Mouse (Mus musculus) G1E (cell line): Measurements from ENCODE around the gene Sh3rf1.

Experiments
- CTCF ChIP-seq: IDR thresholded peaks from 2 replicates; pipeline ENCODE4 v1.5.1; 2012; ENCODE audit warnings: low read depth, low read length, inconsistent platforms, mixed read lengths
- GATA1 ChIP-seq: IDR thresholded peaks from 2 replicates; pipeline ENCODE4 v1.6.1; 2012; ENCODE audit warnings: borderline replicate concordance, low read length, inconsistent platforms, mixed read lengths

DNA sequence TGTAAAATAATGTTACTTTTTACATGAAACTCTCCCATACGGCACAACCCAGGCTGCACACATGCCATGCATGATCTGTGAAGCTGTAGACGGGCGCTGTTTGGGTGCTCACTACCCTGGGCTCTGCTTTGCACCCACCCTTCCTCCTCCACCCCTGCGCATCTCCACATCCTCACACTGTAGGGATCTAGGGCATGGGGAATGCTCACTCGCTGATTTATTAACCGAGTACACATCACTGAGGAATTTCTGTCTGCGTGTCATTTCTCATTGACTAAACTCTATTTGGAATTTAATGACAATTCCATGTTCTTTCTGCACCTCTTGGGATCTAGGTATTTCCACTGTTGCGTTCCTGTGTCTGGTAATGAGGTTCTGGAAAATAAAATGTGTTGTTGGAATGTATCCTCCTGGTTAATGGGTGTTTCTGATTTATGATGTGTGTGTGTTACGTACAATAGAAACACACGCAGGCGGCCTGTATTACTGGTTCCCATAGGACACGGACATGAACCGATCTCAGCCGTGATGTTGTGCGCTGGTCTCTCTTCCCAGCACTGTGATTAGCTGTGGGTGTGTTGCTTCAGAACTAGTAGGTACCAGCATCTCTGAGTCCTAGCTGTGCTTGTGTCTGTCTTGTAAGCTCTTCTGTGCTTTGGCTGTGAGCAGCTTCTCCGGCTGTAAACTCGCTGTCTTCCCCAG lies 116.8 kb downstream of the Sh3rf1 start:
- TF ChIP-seq CTCF = no peak
- no peak for TF ChIP-seq GATA1
